Mouse (Mus musculus): Measurements from ENCODE around the gene Ercc5.

Ercc5 gene

DNA sequence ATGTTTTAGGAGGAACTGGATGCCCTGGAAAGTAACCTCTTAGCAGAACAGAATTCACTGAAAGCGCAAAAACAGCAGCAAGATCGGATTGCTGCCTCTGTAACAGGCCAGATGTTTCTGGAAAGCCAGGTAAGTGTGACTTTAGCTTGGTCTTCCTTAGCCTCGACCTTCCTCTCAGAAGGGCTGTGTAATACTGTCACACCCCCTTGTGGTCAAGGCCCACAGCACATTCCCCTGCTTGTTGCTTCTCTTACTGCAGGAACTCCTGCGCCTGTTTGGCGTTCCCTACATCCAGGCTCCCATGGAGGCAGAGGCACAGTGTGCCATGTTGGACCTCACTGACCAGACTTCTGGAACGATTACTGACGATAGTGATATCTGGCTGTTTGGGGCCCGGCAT is 26.4 kb downstream of the Ercc5 start:
- DNase-seq (ENCODE audit: extremely low spot score) = no peak

DNA sequence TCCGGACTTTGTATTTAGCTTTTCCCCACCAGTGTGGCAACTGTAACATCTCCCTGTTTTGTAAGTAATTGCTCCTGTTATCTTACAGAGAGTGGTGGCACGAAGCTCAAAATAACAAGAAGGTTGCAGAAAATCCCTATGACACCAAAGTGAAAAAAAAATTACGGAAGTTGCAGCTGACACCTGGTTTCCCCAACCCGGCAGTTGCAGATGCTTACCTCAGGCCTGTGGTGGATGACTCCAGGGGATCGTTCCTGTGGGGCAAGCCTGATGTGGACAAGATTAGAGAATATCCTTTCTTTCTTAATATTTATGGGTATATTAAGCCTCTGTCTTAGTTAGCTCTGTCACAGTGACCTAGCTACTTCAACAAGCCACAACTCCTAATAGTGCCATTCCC is 30.5 kb downstream of the Ercc5 start:
- no peak for DNase-seq (ENCODE audit: extremely low spot score)

DNA sequence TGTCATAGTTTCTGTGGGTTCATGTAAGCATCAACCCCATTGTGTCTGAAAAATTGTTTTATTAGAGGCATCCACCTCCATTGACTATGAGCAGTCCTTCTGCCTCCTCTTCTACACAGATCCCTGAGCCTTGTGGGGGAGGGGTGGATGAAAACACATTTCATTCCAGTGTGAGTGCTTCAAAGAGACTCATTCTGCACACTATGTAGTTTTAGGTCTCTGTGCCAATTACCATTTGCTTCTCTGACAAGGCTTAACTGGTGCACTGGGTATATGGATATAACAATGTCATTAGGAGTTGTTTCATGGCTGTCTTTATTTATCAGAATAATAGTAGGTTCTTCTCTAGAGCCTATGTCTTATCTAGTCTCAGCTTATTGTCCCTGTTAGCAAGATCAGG is 38.9 kb downstream of the Ercc5 start:
- no peak for DNase-seq (ENCODE audit: extremely low spot score)

GRCm38 (mm10) chr1:44198273-44199171 is 51.0 kb downstream of the Ercc5 start:
- peak; percentile 32 for DNase-seq (ENCODE audit: extremely low spot score)

GRCm38 (mm10) chr1:44202876-44203275 is 55.3 kb downstream of the Ercc5 start:
- no peak for DNase-seq (ENCODE audit: extremely low spot score)

DNA sequence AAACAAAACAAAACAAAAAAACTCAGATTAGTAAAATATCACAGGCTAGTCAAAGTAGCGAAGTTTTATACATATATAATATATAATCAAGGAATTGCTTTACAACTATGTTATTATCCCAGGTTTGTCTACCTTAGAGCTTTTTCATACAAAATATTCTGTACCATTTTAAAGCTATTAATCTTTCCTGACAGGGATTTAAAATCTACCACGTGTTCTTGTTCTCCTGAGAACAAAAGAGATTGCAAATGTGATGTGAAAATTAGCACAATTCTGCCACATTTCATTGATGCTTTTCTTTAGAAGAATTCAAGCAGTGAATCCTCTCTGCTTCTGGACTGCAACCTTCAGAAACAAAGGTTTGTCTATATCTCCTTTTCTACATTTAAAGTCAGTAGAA is 66.9 kb downstream of the Ercc5 start:
- no peak for DNase-seq (ENCODE audit: extremely low spot score)

DNA sequence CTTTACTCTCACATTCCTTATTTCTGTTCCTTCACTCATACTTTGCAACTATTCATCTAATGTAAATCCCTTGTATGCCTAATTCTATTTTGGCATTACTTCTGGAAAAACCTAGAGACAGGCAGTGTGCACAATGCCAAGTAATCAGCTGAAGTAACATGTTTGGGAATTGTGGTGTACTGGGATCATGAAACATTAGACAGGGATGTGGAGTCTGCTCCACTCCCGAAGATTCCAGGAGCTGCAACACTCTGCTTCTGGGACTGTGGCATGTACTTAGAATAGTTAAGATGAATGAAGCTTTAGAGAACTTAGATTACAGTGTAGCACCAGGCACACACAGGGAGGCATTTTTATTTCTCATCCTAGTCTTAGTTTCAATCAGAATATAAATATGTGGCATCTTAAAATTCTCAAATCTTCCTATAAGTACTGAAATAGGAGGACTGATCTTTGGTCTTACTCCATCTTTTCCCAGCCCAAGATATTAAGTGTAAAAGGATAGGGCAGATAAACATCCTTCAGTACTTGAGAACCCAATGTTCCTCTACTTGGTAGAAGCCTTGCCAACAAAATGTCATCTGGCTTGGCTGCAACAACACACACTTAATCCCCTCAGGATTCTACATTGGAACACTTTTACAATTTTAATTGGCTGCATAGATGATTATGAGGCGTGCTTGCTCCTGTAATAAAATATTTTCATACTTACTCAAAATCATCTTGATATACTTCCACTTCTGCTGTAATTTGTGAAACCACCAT is 69.0 kb downstream of the Ercc5 start:
- no peak for DNase-seq (ENCODE audit: extremely low spot score)

- DNase-seq (ENCODE audit: extremely low spot score) = no peak
These were observed 69.6 kb downstream of the Ercc5 start for GRCm38 (mm10) chr1:44217118-44217517.

DNA sequence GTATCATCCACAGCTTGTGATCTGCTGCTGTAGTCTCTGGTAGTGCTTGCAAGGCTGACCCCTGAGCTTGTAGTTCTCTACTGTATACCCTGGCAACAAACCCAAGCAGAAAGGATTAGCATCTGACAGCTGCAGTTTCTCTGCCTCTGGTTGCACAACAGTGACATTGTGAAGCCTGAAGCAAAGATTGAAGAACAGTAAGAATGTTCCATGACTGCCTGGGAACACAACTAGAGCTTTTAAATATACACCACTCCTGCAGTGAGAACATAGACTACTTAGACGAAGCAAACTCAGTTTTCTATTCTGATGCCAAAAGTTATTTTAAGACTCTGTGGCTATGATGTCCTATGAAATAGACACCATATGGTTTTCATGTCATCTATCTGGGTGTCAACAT is 71.3 kb downstream of the Ercc5 start, which contains the start of gene Mettl21e:
Gene Mettl21e (minus strand): TSS at position 86 of the 400 bp plus-strand sequence.
- no peak for DNase-seq (ENCODE audit: extremely low spot score)

DNA sequence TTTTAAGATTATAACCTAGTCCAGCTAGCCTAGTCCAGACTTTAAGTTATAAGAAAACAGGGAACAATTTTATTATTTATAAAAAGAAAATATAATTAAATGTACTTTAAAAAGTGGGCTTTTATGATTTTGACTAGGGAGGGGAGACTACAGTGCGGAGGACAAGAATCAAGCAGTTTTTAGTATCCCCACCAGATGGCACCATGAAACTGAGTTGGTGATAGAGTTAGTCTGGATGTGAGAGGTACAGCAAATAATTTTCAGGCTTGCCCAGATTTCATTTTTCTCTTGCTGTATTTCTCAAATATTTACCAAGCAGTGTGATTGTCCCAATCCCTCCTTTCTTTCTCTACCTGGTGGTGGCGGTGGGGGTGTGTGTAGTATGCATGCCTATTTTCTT is 81.5 kb downstream of the Ercc5 start:
- DNase-seq (ENCODE audit: extremely low spot score) = peak; percentile 46
